Mouse (Mus musculus): ENCODE data around the gene Akap4. TPM values are rescaled to one million over a fixed set of nuclear protein-coding genes. Genes with fewer than 3 reads are reported as not detected.

Akap4 gene
- polyA plus RNA-seq, 1 experiment from 2014 or later: not detected

Other genes starting within 250 kb of the Akap4 start
- gene Ccnb3, start 25.9 kb upstream of the Akap4 start, polyA plus RNA-seq (2015; fragmentation: Nextera tagmentation; extraction: Ambion mirVana): not detected in 2 replicates